Mouse (Mus musculus) hindbrain, embryonic 10.5 days (tissue): ENCODE measurements around the gene Fxyd6. TPM values are rescaled to one million over a fixed set of nuclear protein-coding genes. Genes with fewer than 3 reads are reported as not detected.

Source experiments
- DNase-seq: peaks from one replicate; pipeline ENCODE4 v3.0.0-alpha.2; 2017; ENCODE audit warnings: low spot score
- H3K27ac ChIP-seq: fragments of 300-500 bp; sonication (generic); 2 replicates; pipeline ENCODE4 v1.5.1; 2016; ENCODE audit warnings: mild to moderate bottlenecking, moderate library complexity
- H3K27me3 ChIP-seq: fragments of 300-500 bp; sonication (generic); 2 replicates; pipeline ENCODE4 v1.6.1; 2016; ENCODE audit warnings: mild to moderate bottlenecking; ENCODE audit not compliant: poor library complexity, insufficient read depth, severe bottlenecking
- H3K36me3 ChIP-seq: fragments of 300-500 bp; sonication (generic); 2 replicates; pipeline ENCODE4 v1.6.1; 2016; ENCODE audit warnings: mild to moderate bottlenecking, moderate library complexity
- H3K4me1 ChIP-seq: fragments of 300-500 bp; sonication (generic); replicated peaks from 2 replicates; pipeline ENCODE4 v1.6.1; 2016; ENCODE audit warnings: mild to moderate bottlenecking
- H3K4me3 ChIP-seq: fragments of 300-500 bp; sonication (generic); 2 replicates; pipeline ENCODE4 v1.5.1; 2016; ENCODE audit warnings: mild to moderate bottlenecking, moderate library complexity
- H3K9me3 ChIP-seq: fragments of 300-500 bp; sonication (generic); 2 replicates; pipeline ENCODE4 v1.6.1; 2016; ENCODE audit warnings: mild to moderate bottlenecking, moderate library complexity
- WGBS: fragments of 180-500 bp; shearing (Covaris S2); methylation state at CpG from one replicate; pipeline ENCODE4 v1.1.7; 2016; 5-methylcytosine and 5-hydroxymethylcytosine counted together
- polyA plus RNA-seq: library from polyadenylated mRNA; unstranded; fragments of >200 nt; fragmentation: Nextera tagmentation; extraction: Ambion mirVana; gene quantifications from 2 replicates; pipeline ENCODE4 v1.2.1, GENCODE M21; 2016

Gene Fxyd6
- polyA plus RNA-seq, 1 experiment from 2014 or later: 167 TPM

DNA sequence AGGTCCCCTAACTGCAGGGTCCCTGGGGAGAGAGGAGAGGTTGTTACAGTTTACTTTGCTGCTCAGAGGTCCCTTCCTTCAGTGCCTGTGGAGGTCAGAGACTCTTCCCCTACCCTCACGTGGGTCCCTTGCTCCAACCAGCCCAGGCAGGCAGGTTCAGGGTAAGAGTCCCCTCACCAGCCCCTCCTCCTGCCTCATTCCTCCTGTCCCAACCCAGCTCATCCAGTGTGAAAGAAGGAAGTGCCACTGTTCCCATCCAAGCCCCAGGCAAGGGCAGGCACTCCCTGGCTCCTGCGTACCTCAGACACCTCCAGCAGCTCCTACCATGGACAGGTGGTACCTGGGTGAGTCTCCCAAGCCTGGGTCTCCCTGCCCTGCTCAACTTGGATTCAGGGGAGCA, 33.0 kb downstream of the Fxyd6 start:
- Histone ChIP-seq H3K4me3 (no peak overlapping the region), H3K9me3 (no peaks in the 10 kb centered on the region), H3K4me1 (peaks cover 17% of the 10 kb centered on the region), H3K36me3 (no peaks in the 10 kb centered on the region), H3K27me3 (peaks cover 17% of the 10 kb centered on the region), H3K27ac (no peak overlapping the region)
- no peak for DNase-seq
- WGBS: 56% methylated on average over 2 of the region's 2 CpGs

DNA sequence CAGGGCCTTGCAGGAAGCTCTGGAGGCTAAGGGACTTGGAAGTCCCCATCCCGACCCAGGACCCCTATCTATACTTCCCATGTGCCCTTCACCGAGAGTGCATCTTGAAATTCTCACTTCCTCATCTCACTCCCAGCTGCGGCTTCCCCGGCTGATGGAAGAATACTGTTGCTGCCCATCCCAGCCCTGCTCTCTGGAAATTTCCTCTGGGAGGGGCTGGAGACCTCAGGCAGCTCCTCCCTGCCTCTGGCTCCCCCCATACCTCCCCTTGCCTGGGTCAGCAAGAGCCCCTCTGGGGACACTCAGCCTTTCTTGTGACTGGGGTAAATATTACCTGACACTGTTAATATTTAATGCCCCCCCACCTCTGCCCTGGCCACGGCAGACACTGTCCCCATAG, 35.7 kb downstream of the Fxyd6 start:
- no peaks in the 10 kb centered on the region for H3K9me3 ChIP-seq
- no peaks in the 10 kb centered on the region for H3K36me3 ChIP-seq
- no peak overlapping the region for H3K4me3 ChIP-seq
- no peak for DNase-seq
- 70% methylated on average over 5 of the region's 5 CpGs for WGBS
- H3K27me3 ChIP-seq: peaks cover 33% of the 10 kb centered on the region
- peaks cover 22% of the 10 kb centered on the region for H3K4me1 ChIP-seq
- H3K27ac ChIP-seq: no peak overlapping the region

DNA sequence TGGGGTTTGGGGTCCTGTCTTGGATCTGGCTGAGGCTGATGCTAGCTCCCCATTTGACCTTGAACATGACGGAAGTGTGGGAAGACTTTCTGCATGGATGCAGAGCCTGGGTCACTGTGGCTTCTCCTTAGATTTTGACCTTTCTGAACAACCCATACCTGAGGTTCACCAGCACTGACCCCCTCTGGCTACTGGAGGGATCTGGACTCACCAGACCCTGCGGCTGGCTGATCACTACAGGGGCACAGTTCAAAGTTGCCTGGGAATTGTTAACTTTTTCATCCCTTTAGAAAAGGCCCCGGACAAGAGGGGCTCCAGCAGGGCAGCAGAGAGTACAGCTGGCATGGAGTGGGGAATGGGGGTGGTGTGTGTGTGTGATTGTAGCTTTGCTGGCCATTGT, 36.8 kb downstream of the Fxyd6 start:
- no peak for DNase-seq
- Histone ChIP-seq H3K36me3 (no peaks in the 10 kb centered on the region), H3K27me3 (peaks cover 40% of the 10 kb centered on the region), H3K9me3 (no peaks in the 10 kb centered on the region), H3K4me1 (peaks cover 22% of the 10 kb centered on the region), H3K27ac (no peak overlapping the region), H3K4me3 (no peak overlapping the region)
- WGBS: 86% methylated on average over 3 of the region's 3 CpGs

DNA sequence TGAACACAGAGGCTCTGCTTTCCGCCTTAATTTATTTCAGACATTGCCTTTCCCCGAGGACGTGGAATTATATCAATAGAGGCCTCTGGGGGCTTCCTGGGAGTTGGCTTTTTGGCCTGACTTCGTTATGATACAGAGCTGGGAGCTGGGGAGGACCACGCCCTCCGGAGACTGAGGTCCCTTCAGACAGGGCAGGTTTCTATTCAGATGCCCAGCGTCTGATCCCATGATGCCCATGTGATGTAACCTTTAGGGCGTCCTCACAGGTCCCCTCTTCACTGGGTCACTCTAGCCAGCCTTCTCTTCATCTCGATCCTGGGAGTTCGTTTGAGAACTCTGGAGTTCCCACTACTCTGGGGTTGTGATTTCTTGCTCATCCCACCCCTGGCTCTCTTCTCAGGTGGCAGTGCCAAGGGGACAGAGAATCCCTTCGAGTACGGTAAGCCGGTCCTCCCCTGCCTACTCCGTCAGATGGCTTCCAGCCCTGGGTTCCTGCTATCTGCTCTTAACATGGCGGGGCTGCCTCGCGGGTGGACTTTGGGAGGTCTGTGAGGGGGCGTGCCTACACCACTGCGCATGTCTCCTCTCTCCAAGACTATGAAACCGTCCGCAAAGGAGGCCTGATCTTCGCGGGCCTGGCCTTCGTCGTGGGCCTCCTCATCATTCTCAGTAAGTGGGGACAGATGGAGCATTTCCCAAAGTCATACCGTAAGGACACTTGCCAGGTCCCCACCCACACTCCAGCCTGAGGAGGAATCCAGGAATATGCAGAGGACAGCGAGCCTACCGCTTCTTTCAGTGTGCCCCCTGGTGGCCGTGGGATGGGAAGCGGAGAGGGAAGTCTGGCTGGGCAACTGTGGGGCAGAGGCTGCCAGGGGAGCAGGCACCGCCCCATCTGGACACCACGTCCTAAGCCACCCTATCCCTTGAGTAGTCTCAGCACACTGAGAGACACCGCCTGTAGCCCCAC, 38.0 kb downstream of the Fxyd6 start:
- H3K4me1 ChIP-seq: peaks cover 21% of the 10 kb centered on the region
- H3K27me3 ChIP-seq: peaks cover 34% of the 10 kb centered on the region
- 40% methylated on average over 33 of the region's 33 CpGs for WGBS
- peak overlapping the region; percentile 70; the same call in 1 of the 2 replicates for H3K27ac ChIP-seq
- H3K4me3 ChIP-seq: peak overlapping the region; percentile 45
- H3K9me3 ChIP-seq: no peaks in the 10 kb centered on the region
- peak; percentile 82 for DNase-seq
- H3K36me3 ChIP-seq: no peaks in the 10 kb centered on the region

DNA sequence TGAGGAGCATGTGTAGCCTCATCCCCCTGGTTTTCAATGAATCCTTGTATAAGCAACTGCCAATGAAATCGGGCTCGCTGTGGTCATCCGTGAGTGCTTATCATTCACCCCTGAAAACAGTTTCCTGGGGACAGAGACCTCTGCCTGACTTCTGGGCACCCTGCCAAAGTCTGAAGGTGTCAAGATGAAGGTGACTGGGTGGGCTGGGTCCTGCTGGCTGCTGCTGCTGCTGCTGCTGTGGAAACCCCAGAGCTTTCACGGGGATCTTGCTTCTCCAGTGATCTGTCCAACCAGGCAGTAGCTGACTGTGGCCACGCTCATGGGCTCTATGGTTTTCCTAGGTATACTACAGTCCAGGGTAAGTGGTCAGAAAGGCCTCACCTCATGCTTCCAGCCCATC, 40.2 kb downstream of the Fxyd6 start:
- H3K9me3 ChIP-seq: no peaks in the 10 kb centered on the region
- no peak overlapping the region for H3K4me3 ChIP-seq
- H3K27me3 ChIP-seq: peaks cover 31% of the 10 kb centered on the region
- H3K4me1 ChIP-seq: peaks cover 21% of the 10 kb centered on the region
- no peaks in the 10 kb centered on the region for H3K36me3 ChIP-seq
- WGBS: 80% methylated on average over 5 of the region's 5 CpGs
- no peak for DNase-seq
- no peak overlapping the region for H3K27ac ChIP-seq

DNA sequence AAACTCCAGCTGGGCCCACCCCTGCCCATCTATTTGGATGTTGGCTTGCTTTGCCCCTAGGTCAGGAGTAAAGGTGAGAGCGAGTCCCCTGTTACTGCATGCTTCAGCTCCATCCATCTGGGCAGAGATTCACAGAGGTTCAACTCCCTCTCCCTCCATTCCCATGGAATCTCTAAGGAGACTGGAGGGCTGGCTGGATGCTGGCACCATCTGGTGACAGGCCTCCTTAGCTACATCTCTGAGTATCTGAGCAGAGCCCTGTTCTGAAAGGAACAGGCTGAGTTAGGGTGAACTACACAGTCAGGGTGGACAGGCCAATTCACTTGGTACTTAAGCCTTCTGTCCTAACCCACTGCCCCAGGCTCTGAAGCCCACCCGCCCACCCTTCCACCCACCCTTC, 40.6 kb downstream of the Fxyd6 start:
- Histone ChIP-seq H3K4me1 (peaks cover 21% of the 10 kb centered on the region), H3K27ac (no peak overlapping the region), H3K27me3 (peaks cover 31% of the 10 kb centered on the region), H3K9me3 (no peaks in the 10 kb centered on the region), H3K4me3 (no peak overlapping the region), H3K36me3 (no peaks in the 10 kb centered on the region)
- 87% methylated on average over 2 of the region's 2 CpGs for WGBS
- DNase-seq: no peak

DNA sequence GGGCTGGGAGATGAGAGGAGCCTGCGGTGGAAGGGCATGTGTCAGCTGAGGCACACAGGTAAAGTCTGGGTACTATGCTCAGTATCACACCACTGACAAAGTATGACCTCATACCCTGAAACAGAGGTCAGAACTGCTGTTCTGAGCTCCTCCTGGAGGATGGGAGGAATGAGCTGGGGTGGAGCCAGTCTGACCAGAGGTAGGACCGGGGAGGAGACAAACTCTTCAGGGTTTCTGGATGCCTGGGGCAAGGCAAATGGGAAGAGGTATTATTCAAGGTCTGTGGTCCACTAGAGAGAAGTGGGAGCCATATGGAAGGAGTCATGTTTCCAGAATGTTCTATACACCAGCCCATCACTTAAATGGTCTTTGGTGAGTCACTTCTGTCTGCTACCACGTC, 41.1 kb downstream of the Fxyd6 start:
- Histone ChIP-seq H3K27me3 (peaks cover 31% of the 10 kb centered on the region), H3K4me3 (no peak overlapping the region), H3K27ac (no peak overlapping the region), H3K9me3 (no peaks in the 10 kb centered on the region), H3K4me1 (peaks cover 18% of the 10 kb centered on the region), H3K36me3 (no peaks in the 10 kb centered on the region)
- 79% methylated on average over 3 of the region's 3 CpGs for WGBS
- no peak for DNase-seq

DNA sequence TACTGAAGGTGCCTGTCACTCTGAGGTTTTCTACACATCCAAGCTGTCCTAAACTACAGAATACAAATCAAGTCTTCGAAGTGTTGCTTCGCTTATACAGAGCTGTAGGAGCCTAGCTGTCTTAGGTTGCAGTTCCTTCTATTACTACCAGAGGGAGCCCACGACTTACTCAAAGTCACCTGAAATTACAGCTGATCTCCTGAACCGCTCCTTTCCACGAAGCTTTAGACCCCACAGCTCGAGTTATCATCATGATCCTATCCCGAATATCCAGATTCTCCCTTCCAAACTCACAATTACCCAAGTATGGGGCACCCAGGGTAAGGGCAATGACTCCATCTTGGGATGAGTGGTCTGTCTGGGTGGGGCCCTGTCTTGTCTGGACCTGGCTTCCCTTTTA, 41.8 kb downstream of the Fxyd6 start:
- no peak overlapping the region for H3K27ac ChIP-seq
- no peaks in the 10 kb centered on the region for H3K36me3 ChIP-seq
- H3K27me3 ChIP-seq: peaks cover 31% of the 10 kb centered on the region
- H3K4me3 ChIP-seq: peak overlapping the region; percentile 12; the same call in 1 of the 2 replicates
- no peaks in the 10 kb centered on the region for H3K9me3 ChIP-seq
- 25% methylated on average over 7 of the region's 7 CpGs for WGBS
- peak; percentile 15 for DNase-seq
- peaks cover 18% of the 10 kb centered on the region for H3K4me1 ChIP-seq

DNA sequence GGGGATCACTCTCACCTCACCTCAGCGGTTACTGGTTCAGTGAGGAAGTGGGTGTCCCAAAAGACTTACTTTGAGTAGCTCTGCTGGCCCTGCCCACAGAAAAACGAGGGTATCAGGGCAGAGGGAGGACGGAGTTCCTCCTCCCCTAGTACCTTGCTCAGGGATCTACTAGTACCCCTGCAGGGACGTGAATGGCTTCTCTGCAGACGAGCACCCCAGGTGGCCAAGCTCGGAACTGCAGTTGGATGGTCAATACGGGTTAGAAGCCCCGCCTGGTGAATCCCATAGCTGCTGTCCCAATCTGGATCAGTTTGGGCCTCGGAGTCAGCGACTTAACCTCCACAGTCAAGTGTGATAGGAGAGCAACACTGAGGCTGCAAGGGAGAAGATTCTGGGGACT, 42.3 kb downstream of the Fxyd6 start:
- H3K4me3 ChIP-seq: peak overlapping the region; percentile 12; the same call in 1 of the 2 replicates
- peaks cover 18% of the 10 kb centered on the region for H3K4me1 ChIP-seq
- no peaks in the 10 kb centered on the region for H3K9me3 ChIP-seq
- WGBS: 7% methylated on average over 10 of the region's 10 CpGs
- peaks cover 28% of the 10 kb centered on the region for H3K27me3 ChIP-seq
- DNase-seq: peak; percentile 92
- no peaks in the 10 kb centered on the region for H3K36me3 ChIP-seq
- H3K27ac ChIP-seq: no peak overlapping the region

DNA sequence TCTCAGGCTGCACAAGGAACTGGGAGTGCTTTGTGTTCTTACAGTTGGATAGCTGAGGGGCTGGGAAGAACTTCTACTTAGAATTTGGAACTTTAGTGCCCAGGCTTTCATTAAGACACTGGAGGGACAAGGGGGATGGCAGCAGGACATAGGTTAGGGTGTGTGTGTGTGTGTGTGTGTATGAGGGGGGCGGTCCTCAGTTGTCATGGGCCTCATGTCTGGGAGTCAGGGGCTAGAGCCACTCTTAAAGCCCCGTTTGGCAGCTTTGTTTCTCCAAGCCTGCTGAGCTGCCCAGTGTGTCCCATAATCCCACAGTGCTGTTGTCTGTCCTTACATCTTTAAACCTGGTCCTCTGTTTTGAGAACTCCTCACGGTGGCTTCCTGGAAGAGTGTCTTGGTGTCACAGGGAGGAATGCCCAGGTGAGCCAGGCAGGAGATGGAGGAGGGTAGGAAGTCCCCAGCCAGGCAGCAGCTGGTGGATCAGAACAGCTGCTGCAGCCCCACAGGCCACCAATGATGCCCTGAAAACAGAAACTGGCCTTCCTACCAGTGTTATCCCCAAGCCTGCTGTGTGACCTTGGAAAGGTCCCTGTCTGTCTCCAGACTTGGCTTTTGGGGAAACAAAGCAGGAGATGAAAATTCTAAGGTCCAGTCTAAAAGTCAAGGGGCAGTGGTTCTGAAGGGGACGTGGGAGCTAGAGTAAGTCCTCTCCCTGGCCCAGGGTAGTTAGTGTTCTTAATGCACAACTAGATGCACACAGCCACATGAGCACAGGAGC, 42.9 kb downstream of the Fxyd6 start:
- DNase-seq: no peak
- no peaks in the 10 kb centered on the region for H3K9me3 ChIP-seq
- H3K4me3 ChIP-seq: no peak overlapping the region
- H3K27ac ChIP-seq: no peak overlapping the region
- peaks cover 13% of the 10 kb centered on the region for H3K4me1 ChIP-seq
- no peaks in the 10 kb centered on the region for H3K36me3 ChIP-seq
- 81% methylated on average over 4 of the region's 4 CpGs for WGBS
- peaks cover 26% of the 10 kb centered on the region; the same call in 1 of the 2 replicates for H3K27me3 ChIP-seq

DNA sequence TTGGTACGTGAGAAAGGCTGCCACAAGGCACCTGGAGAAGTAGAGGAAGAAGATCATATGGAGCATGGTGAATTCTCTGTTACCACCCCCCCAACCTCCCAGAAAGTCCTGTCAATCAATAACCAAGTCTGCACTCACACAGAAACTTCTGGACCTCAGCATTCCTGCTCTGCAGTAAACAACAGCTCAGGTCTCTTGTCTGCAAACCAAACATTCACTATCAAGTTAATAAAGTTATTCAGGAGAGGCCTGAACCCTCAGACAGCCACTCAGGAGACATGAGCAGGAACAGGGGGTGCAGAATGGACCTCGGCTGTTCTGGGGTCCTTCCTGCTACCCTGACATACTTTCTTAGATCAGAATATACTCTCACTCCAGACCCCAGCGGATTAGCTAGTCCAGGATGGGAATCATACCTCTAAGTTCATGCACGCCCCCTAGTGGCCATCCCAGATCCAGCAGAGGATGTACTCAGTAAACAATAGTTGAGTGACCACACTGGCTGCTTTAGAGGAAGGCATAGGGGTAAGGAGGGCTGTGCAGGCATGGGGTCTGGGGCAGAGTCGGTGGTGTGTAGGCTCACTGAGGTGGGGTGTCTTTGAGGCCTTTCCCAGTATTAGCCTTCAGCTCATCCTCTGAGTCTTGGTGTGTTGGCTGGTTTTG, 43.6 kb downstream of the Fxyd6 start:
- no peaks in the 10 kb centered on the region for H3K9me3 ChIP-seq
- H3K4me3 ChIP-seq: no peak overlapping the region
- peaks cover 26% of the 10 kb centered on the region; the same call in 1 of the 2 replicates for H3K27me3 ChIP-seq
- peaks cover 7% of the 10 kb centered on the region; the same call in 1 of the 2 replicates for H3K4me1 ChIP-seq
- H3K27ac ChIP-seq: no peak overlapping the region
- 55% methylated on average over 5 of the region's 5 CpGs for WGBS
- DNase-seq: peak; percentile 46
- H3K36me3 ChIP-seq: no peaks in the 10 kb centered on the region

DNA sequence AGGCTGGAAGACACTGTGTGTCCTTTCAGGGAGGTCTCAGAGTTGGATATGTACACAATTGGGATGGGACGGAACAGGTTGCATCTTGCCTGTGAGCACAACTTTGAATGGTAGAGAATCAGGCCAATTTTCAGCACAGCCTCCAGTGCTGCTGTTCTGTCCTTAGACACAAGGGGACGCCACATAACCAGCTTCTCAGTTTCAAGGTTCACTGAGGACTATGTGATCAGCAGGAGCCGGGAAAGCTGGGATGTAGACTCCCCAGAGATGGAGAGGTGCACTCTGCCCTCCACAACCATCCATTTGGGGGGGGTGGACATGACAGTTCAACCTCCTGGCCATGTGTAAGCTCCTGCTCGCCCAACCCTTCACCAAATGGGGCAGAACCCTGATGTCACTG, 45.9 kb downstream of the Fxyd6 start:
- peak; percentile 40 for DNase-seq
- WGBS: 41% methylated on average over 4 of the region's 4 CpGs

More for the DNA sequence above, 45.9 kb downstream of the Fxyd6 start:
- Histone ChIP-seq H3K27me3 (peaks cover 12% of the 10 kb centered on the region; the same call in 1 of the 2 replicates), H3K36me3 (no peaks in the 10 kb centered on the region), H3K9me3 (no peaks in the 10 kb centered on the region), H3K4me1 (peaks cover 7% of the 10 kb centered on the region; the same call in 1 of the 2 replicates), H3K4me3 (no peak overlapping the region), H3K27ac (no peak overlapping the region)
